Comparison of ENCODE assay signal across 10 mouse cellular contexts in the genomic region with DNA sequence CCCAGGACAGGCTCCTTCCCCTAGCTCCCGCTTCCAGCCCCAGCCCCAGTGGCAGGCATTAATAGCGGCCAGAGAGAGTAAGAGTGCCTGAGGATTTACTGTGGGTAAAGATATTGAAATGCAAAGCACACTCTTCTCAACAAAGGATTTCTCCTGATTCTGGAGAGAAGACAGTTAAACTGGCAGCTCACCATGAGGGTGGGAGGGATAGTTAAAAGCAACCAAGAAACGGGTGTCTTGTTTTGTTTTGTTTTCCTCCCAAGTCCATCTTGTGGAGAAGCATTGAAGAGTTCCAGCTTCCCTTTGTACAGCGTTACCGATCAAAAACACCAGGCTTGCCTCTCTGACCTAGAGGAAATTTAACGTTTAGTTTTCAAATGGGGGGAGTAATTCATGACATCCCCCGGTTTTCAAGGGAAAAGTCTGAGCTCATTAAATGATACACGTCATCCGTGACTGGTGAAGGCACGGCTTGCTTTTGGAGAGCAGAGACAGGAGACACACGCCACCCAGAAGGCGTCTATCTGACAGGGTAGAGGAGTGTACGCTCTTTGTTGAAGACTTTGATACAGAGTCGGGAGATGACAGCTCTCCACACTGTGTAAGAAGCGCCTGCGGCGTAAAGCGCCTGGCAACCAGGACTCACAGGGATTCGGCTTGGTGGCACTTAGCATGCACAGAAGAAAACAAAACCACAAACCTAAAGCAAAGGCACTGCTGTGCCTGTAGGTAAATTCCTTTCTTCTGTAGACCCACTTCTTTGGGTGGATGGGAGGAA.
A peak's percentile ranks its signal among the peaks of the same experiment; 100 is the strongest.
DNase-seq lines count a peak whose midpoint lies in the region; ATAC-seq and TF ChIP-seq lines count a peak whose summit lies in the region.
"Had no signal": no experiment of that assay in that cellular context is flagged by ENCODE, and none has a peak within 500 bp of the region (broad histone marks: within the 10 kb centered on the region; RNA-seq: fewer than 3 reads in every experiment).

No protein-coding gene starts in this region.

- 39% methylated on average over 19 of the region's 19 CpGs for WGBS in embryonic facial prominence, embryonic 13.5 days
- WGBS in embryonic facial prominence, embryonic 10.5 days, result 54% methylated on average over 19 of the region's 19 CpGs
- WGBS in forebrain, postnatal 0 days, result 10% methylated on average over 19 of the region's 19 CpGs
- 5% methylated on average over 19 of the region's 19 CpGs for WGBS in midbrain, embryonic 14.5 days

- peaks cover 15% of the 10 kb centered on the region for H3K4me1 ChIP-seq in embryonic facial prominence, embryonic 13.5 days
- peaks cover 14% of the 10 kb centered on the region for H3K4me1 ChIP-seq in embryonic facial prominence, embryonic 10.5 days
- peaks cover 15% of the 10 kb centered on the region for H3K4me1 ChIP-seq in forebrain, postnatal 0 days (ENCODE audit: insufficient read depth)
- H3K4me1 ChIP-seq in midbrain, embryonic 14.5 days (ENCODE audit: control insufficient read depth, insufficient read depth, low read length), result peaks cover 24% of the 10 kb centered on the region
- H3K4me1 ChIP-seq: limb, embryonic 15.5 days had no signal

- intact Hi-C loops in left cerebral cortex, adult 2 months (cut with DNase I), result no loop called here
- intact Hi-C loops in left cerebral cortex, postnatal 25 days (cut with DNase I), result loop anchor here (10.0 kb wide), 1 partner anchor 153 kb away; the partner anchor contains the start of gene Rbm47

- no peak overlapping the region for H3K4me2 ChIP-seq in embryonic facial prominence, embryonic 13.5 days
- peak overlapping the region; percentile 47 for H3K4me2 ChIP-seq in forebrain, postnatal 0 days (ENCODE audit: low read depth)
- H3K4me2 ChIP-seq in midbrain, embryonic 14.5 days (ENCODE audit: low read length), result peak overlapping the region; percentile 52
- H3K4me2 ChIP-seq: limb, embryonic 15.5 days had no signal

- H3K4me3 ChIP-seq in embryonic facial prominence, embryonic 13.5 days, result no peak overlapping the region
- no peak overlapping the region for H3K4me3 ChIP-seq in embryonic facial prominence, embryonic 10.5 days
- 0 out of 2 replicates have a peak overlapping the region, but pooled peaks have one; percentile 4 for H3K4me3 ChIP-seq in left cerebral cortex, adult 2 months
- peak overlapping the region; percentile 17 for H3K4me3 ChIP-seq in forebrain, postnatal 0 days (ENCODE audit: low read depth, low read length)
- peak overlapping the region; percentile 7 for H3K4me3 ChIP-seq in midbrain, embryonic 14.5 days (replicated peaks; ENCODE audit: low read depth, low read length)
- H3K4me3 ChIP-seq: limb, embryonic 15.5 days had no signal

- H3K9me3 ChIP-seq in embryonic facial prominence, embryonic 13.5 days, result no peaks in the 10 kb centered on the region
- H3K9me3 ChIP-seq in embryonic facial prominence, embryonic 10.5 days, result no peaks in the 10 kb centered on the region
- no peaks in the 10 kb centered on the region for H3K9me3 ChIP-seq in forebrain, postnatal 0 days (ENCODE audit: low read length)
- H3K9me3 ChIP-seq in midbrain, embryonic 14.5 days (ENCODE audit: control insufficient read depth, low read length), result no peaks in the 10 kb centered on the region
- H3K9me3 ChIP-seq: limb, embryonic 15.5 days had no signal

- TF ChIP-seq CTCF in left cerebral cortex, adult 2 months (IDR thresholded peaks at IDR 0.05), result no peak
- 0 out of 2 replicates have a peak, but pooled peaks have one; percentile 1 for TF ChIP-seq CTCF in forebrain, postnatal 0 days (IDR thresholded peaks at IDR 0.05; ENCODE audit: low read depth)

- DNase-seq in embryonic facial prominence, embryonic 10.5 days (ENCODE audit: low spot score), result no peak
- no peak for DNase-seq in left cerebral cortex, adult 2 months (ENCODE audit: extremely low spot score in 1 of 2, low spot score in 2 of 2)
- no peak for DNase-seq in left cerebral cortex, postnatal 25 days (ENCODE audit: low spot score in 2 of 2)
- peak; percentile 79 for DNase-seq in forebrain, postnatal 0 days
- peak; percentile 90 for DNase-seq in midbrain, embryonic 14.5 days
- DNase-seq in testis, postnatal 14 days (ENCODE audit: low spot score), result no peak
- DNase-seq in thymus, postnatal 25 days, result no peak
- DNase-seq: right cerebral cortex, adult 18-20 months had no signal

- no peaks in the 10 kb centered on the region for H3K27me3 ChIP-seq in embryonic facial prominence, embryonic 13.5 days
- H3K27me3 ChIP-seq in embryonic facial prominence, embryonic 10.5 days (replicated peaks; ENCODE audit: low read depth, poor library complexity, severe bottlenecking), result no peaks in the 10 kb centered on the region
- H3K27me3 ChIP-seq in forebrain, postnatal 0 days (ENCODE audit: insufficient read depth, low read length), result no peaks in the 10 kb centered on the region
- no peaks in the 10 kb centered on the region for H3K27me3 ChIP-seq in midbrain, embryonic 14.5 days (ENCODE audit: control insufficient read depth, insufficient read depth, low read length)
- H3K27me3 ChIP-seq: limb, embryonic 15.5 days had no signal

- no peaks in the 10 kb centered on the region for H3K36me3 ChIP-seq in embryonic facial prominence, embryonic 13.5 days
- peaks cover 6% of the 10 kb centered on the region; the same call in 1 of the 2 replicates for H3K36me3 ChIP-seq in embryonic facial prominence, embryonic 10.5 days (replicated peaks)
- H3K36me3 ChIP-seq in forebrain, postnatal 0 days (ENCODE audit: insufficient read depth), result no peaks in the 10 kb centered on the region
- 0 out of 2 replicates have a peak, but pooled peaks cover 4% of the 10 kb centered on the region for H3K36me3 ChIP-seq in midbrain, embryonic 14.5 days (ENCODE audit: control insufficient read depth, insufficient read depth, low read length)
- H3K36me3 ChIP-seq: limb, embryonic 15.5 days had no signal

- no peak overlapping the region for H3K9ac ChIP-seq in embryonic facial prominence, embryonic 13.5 days
- peak overlapping the region; percentile 34 for H3K9ac ChIP-seq in forebrain, postnatal 0 days
- peak overlapping the region; percentile 32; the same call in 1 of the 2 replicates for H3K9ac ChIP-seq in midbrain, embryonic 14.5 days (replicated peaks; ENCODE audit: low read length)
- H3K9ac ChIP-seq: limb, embryonic 15.5 days had no signal

- ATAC-seq in embryonic facial prominence, embryonic 13.5 days (ENCODE audit: insufficient number of reproducible peaks, insufficient read depth, low FRiP score, low TSS enrichment, low read depth), result no peak
- ATAC-seq in forebrain, postnatal 0 days, result peak; percentile 96
- peak; percentile 90 for ATAC-seq in midbrain, embryonic 14.5 days (ENCODE audit: low FRiP score, low TSS enrichment)

- H3K27ac ChIP-seq in embryonic facial prominence, embryonic 13.5 days, result 0 out of 2 replicates have a peak overlapping the region, but pooled peaks have one; percentile 7
- H3K27ac ChIP-seq in embryonic facial prominence, embryonic 10.5 days (replicated peaks), result no peak overlapping the region
- H3K27ac ChIP-seq in left cerebral cortex, adult 2 months, result no peak overlapping the region; the same call in 1 of the 2 replicates
- H3K27ac ChIP-seq in forebrain, postnatal 0 days (ENCODE audit: low read depth, low read length), result peak overlapping the region; percentile 78
- peak overlapping the region; percentile 83 for H3K27ac ChIP-seq in midbrain, embryonic 14.5 days (replicated peaks; ENCODE audit: low read depth, low read length)
- H3K27ac ChIP-seq: limb, embryonic 15.5 days had no signal

Comparison
In these comparisons a context has a peak if more than half of its experiments do, and no peak if none do; other contexts are left out.
1. H3K27ac ChIP-seq: peak in embryonic facial prominence, embryonic 13.5 days (single experiment), forebrain, postnatal 0 days (single experiment) and midbrain, embryonic 14.5 days (single experiment); none in embryonic facial prominence, embryonic 10.5 days (single experiment) and left cerebral cortex, adult 2 months (single experiment).
2. H3K4me3 ChIP-seq: peak in left cerebral cortex, adult 2 months (single experiment), forebrain, postnatal 0 days (single experiment) and midbrain, embryonic 14.5 days (single experiment); none in embryonic facial prominence, embryonic 13.5 days (single experiment) and embryonic facial prominence, embryonic 10.5 days (single experiment).
3. DNase-seq: peak in forebrain, postnatal 0 days (single experiment) and midbrain, embryonic 14.5 days (single experiment); none in embryonic facial prominence, embryonic 10.5 days (single experiment), left cerebral cortex, adult 2 months (0 of 2), left cerebral cortex, postnatal 25 days (0 of 2), testis, postnatal 14 days (single experiment) and thymus, postnatal 25 days (single experiment).